Mouse (Mus musculus) mouse trophoblast stem cell (cell line): Measurements from ENCODE around the gene Srsf3.
"Not testable (repeated sequence)": the region's sequence is repeated elsewhere in the genome, so short reads cannot be mapped to it uniquely, and the experiment has no call there.

ENCODE experiments used
- in situ Hi-C, 2 experiments: fragments of 300-500 bp; cut with MseI, MboI; formaldehyde crosslinking; loops; 2 replicates in 1 of 2; 3 replicates in 1 of 2; pipeline ENCODE4 v1.15.1; 2025

Srsf3 gene

GRCm38 (mm10) chr17:29018292-29018984 is 14.0 kb upstream of the Srsf3 start:
- in situ Hi-C loops: no loop called here

- in situ Hi-C loops: no loop called here
Observed at GRCm38 (mm10) chr17:29019391-29019790, 13.0 kb upstream of the Srsf3 start.

DNA sequence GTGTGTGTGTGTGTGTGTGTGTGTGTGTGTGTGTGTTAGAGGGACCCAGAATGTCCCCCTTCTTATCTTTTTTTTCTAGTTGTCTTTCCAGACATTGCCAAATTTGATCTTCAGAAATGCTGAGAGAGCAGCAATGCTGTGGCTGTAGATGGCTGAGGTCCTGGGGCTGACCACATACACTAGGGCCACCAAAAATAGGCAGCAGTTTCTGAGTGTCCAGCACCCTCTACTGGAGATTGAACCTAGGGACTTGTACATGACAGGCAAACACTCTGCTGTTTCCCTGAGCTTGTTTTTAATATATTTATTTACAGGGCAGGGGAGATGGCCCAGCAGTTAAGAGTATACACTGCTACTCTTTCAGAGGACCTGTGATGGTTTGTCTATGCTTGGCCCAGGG is 12.0 kb upstream of the Srsf3 start:
- in situ Hi-C loops: no loop called here

DNA sequence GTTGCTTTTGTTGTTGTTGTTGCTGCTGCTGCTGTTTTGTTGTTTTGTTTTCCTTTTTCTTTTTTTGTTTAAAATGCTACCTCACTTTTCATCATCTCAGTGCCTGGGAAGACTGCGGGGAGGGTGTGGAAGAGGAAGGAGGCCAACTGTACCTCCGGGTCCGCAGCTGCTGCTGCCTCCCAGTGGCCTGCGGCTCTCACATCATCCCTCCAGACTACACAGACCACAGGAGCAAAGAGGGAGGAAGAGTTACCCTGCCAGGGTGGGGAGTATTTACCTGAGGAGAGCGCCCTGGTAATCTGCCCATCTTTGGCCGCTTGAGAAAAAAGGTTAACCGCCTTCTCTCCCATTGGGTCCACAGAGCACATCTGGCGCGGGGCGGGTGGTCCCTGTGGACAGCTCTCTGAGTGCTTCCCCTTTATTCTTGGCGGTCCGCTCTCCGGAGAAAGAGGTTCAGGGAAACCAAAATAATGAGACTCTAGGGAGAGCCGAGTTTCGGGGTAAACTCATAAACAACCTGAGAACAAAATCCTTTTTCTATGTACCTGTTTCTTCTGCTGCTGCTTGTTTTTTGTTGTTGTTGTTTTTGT is 10.1 kb upstream of the Srsf3 start:
- in situ Hi-C loops: no loop called here

GRCm38 (mm10) chr17:29023346-29023745 is 9.1 kb upstream of the Srsf3 start:
- in situ Hi-C loops: no loop called here

GRCm38 (mm10) chr17:29024047-29024892 is 8.2 kb upstream of the Srsf3 start:
- in situ Hi-C loops: no loop called here

- in situ Hi-C loops: no loop called here
Observed at GRCm38 (mm10) chr17:29024896-29025565, 7.4 kb upstream of the Srsf3 start.

DNA sequence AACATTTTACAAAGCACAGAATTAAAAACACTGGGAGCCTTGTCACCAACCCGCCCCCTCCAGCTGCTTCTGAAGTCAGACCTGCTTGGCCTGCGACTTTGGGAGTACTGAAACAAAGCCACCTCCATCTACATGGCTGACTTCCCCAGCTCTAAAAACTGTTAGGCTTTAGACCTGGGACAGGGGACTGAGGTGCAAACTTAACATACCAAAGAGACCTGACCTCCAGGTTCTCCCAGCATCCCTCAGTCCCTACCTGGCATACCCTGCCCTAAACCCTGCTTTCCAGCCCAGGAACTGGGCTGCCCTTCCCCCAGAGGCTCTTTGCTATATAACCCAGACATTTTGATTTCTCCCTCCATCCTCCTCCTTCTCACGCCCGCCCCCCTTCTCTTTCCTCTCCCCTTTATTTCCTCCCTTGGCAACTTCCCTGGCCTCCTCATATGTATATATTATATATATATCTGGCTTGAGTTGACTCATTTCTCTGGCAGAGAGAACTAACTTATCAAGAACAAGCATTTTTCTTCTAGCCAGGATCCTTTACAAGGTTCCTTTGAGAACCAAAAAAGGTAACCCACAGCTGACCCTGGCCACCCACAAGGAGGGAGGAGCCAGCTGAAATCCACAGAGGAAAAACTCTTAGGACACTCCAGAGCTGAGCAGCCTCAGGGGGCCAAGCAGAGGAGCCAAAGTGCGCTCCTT is 5.6 kb upstream of the Srsf3 start:
- in situ Hi-C loops: no loop called here

DNA sequence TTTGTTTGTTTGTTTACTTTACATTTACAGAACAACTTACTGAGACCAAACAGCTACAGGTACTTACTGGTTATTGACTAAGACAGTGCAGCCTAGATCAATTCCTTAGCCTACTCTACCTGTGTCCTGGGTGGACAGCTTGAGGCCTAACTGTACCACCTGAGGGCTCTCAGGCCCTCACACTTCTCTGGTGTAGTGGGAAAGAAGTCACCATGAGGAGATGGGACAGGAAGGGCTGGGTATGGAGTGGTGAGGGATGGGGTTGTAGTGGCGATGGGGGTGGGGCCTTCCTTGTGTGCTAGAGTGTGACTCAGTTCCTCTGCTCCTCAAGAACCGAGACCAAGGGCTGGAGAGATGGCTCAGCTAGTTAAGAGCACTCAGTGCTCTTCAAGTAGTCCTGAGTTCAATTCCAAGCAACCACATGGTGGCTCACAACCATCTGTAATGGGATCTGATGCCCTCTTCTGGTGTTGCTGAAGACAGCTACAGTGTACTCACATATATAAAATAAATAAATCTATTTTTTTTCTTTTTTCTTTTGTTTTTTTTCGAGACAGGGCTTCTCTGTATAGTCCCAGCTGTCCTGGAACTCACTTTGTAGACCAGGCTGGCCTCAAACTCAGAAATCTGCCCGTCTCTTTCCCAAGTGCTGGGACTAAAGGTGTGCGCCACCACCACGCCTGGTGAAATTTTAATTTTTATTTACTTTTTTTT is 1.9 kb upstream of the Srsf3 start:
- in situ Hi-C loops: no loop called here

DNA sequence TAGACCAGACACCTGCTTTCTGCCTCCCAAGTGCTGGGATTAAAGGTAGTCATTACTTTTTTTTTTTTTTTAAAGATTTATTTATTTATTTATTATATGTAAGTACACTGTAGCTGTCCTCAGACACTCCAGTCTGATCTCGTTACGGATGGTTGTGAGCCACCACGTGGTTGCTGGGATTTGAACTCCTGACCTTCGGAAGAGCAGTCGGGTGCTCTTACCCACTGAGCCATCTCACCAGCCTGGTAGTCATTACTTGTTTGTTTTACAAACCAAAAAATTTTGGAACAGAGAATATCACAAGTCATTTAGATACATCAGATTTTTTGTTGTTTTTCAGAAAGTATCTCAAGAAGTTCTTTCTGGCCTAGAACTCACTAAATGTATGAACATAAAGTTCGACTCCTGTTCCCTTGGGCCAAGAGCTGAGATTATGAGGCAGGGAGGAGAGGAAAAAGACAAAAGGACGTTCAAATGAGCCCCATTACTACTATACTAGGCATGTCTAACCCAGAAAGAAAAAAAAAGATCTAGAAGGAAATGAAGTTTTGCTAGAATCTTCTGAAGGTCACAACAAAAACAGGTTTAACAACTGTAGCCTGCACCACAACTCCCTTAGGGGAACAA is 1.2 kb upstream of the Srsf3 start:
- in situ Hi-C loops: not testable (repeated sequence)

- in situ Hi-C loops: no loop called here
Observed at GRCm38 (mm10) chr17:29031771-29032273, 606 bp upstream of the Srsf3 start.

DNA sequence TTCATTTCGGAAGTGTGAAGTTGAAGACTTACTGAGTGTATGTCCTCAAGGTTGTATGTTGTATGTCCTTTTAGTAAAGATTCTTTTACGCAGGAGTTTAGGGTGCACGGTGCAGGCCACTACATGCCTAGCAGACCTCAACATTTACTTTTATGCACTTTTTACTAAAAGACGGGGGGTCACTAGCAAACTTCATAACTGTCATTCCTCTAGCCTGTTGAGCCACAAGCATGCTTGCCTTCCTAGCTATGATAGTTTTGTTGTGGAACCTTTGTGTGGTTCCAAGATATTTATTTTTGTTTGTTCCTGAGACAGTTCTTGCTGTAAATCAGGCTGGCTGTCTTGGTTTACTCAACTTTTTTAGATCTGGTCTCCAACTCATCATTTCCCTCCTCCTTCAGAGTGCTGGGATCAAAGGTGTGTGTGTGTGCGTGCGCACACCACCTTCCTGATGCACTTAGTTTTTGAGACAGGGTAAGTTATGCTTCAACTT is 1.2 kb downstream of the Srsf3 start:
- in situ Hi-C loops: no loop called here

DNA sequence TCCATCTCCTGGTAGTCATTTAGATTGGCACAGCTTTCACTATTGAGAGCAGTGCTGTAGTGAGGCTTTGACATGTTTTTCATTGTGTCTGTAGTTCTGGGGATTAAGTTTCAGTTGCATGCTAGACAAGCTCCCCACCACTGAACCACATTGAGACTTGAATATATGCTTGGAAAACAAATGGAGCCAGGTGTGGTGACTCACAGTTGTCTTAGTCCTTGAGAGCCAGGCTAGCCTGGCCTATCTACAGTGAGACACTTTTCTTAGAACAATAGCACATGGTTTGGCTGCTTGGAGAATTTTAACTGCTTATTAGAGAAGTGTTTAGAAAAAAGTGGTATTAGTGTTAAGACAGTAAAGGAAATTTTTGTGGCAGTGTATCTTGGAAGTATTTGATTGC is 1.8 kb downstream of the Srsf3 start:
- in situ Hi-C loops: no loop called here

GRCm38 (mm10) chr17:29035506-29035905 is 3.1 kb downstream of the Srsf3 start:
- in situ Hi-C loops: no loop called here

DNA sequence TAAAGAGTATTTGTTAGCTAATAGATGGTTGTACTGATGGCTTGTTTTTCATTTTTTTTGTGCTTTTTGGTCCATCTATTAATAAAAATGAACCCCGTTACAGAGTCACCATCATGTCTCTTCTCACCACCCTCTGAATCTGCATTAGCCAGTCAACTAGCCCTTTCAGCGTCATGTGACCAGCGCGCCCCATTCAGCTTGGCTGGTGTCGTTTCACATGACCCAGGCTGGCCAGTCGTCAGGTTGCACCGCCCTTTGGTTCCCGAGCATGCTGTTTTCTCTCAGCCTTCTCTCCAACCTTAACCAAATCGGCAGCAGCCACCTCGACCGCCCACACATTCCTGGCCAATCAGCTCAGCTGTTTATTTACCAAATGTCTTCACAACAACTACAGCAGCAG is 6.9 kb downstream of the Srsf3 start:
- in situ Hi-C loops: no loop called here

DNA sequence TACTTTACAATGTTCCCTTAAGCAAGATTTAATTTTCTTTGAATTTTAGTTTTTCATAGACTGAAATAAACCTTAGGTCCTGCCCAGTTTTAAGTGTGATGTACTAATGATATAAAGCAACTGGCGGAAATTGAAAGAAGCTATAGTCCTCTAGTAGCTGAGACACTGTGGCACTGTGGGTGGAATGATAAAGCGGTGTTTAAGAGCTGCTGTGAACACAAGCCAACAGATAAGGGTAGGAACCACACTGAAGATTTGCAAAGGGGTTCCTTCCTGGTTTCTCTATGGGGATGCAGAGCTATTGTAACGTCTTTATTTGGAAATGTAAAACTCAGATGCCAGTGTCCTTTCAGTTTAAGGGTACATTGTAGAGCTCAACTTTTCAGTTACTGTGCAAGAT is 9.2 kb downstream of the Srsf3 start:
- in situ Hi-C loops: loop anchor here in 1 of 2 experiments (10.0 kb wide), 1 partner anchor 53 kb away; the partner anchor contains the start of gene Cdkn1a

DNA sequence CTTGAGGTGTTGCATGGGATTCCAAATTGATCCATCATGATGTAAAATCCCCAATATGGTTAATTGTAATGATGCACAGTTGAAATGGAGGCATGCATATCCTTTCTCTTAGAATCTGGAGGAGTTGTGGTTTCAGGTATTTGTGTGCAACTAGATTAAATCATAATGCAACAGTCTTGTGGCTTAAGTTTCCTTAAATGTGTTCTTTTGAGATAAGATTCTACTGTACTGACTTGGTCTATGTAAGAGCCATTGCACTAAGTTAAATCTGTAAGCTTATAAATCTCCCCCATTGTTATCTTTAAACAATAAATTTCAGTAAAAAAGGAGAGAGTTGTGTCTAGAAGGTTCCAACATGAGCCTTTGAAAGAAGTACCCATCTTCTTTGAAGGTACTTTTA is 10.1 kb downstream of the Srsf3 start:
- in situ Hi-C loops: loop anchor here in 1 of 2 experiments (10.0 kb wide), 1 partner anchor 52 kb away; the partner anchor contains the start of gene Cdkn1a

DNA sequence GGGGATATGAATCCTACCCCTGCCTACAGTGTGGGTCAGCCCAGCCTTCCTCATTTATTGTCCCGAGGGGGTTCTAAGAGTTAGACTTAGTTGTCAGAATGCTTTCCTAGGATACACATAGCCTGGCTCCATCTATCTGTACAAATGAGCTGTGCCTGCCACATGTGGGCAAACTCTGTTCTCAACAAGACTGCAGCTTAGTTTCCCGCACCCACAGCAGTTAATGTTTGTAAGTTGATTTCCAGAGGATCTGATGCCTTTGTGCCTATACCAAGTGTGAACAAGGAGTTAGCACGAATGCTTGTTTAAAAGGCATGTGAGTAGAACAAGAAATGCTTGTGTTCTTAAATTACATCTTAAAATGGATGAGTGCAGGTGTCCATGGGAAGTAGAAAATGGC is 11.2 kb downstream of the Srsf3 start:
- in situ Hi-C loops: loop anchor here in 1 of 2 experiments (10.0 kb wide), 1 partner anchor 51 kb away; the partner anchor contains the start of gene Cdkn1a

- in situ Hi-C loops: loop anchor here in 1 of 2 experiments (10.0 kb wide), 1 partner anchor 50 kb away; the partner anchor contains the start of gene Cdkn1a
Observed at GRCm38 (mm10) chr17:29044146-29044924, 11.9 kb downstream of the Srsf3 start.
